Mouse (Mus musculus) embryonic fibroblast, embryonic 13.5 days (primary cell): Measurements from ENCODE around the gene Snx8.

Source experiments
- CTCF ChIP-seq: IDR thresholded peaks from 2 replicates; pipeline ENCODE4 v1.5.1; 2011; ENCODE audit warnings: mild to moderate bottlenecking, control low read depth, low read length, moderate library complexity, borderline replicate concordance; ENCODE audit not compliant: insufficient read depth
- POLR2A ChIP-seq: IDR thresholded peaks from 2 replicates; pipeline ENCODE4 v1.6.1; 2011; ENCODE audit warnings: low read depth, mild to moderate bottlenecking, control low read depth, low read length, moderate library complexity

- TF ChIP-seq CTCF, result no peak
- no peak; the same call in 1 of the 2 replicates for TF ChIP-seq POLR2A
These were observed 29.0 kb upstream of the Snx8 start for GRCm38 (mm10) chr5:140418106-140418488.
